Mouse (Mus musculus) limb, embryonic 10.5 days (tissue): ENCODE data around the gene Tuba3a. TPM values are rescaled to one million over a fixed set of nuclear protein-coding genes. Genes with fewer than 3 reads are reported as not detected.
"Not testable (repeated sequence)": the region's sequence is repeated elsewhere in the genome, so short reads cannot be mapped to it uniquely, and the experiment has no call there.

Experiments used
- DNase-seq: peaks from one replicate; pipeline ENCODE4 v3.0.0-alpha.2; 2017; ENCODE audit warnings: low spot score
- H3K27ac ChIP-seq: fragments of 300-500 bp; sonication (generic); 2 replicates; pipeline ENCODE4 v1.5.1; 2016; ENCODE audit warnings: mild to moderate bottlenecking
- H3K27me3 ChIP-seq: fragments of 300-500 bp; sonication (generic); 2 replicates; pipeline ENCODE4 v1.6.1; 2016; ENCODE audit warnings: low read depth, mild to moderate bottlenecking; ENCODE audit not compliant: poor library complexity, severe bottlenecking
- H3K36me3 ChIP-seq: fragments of 300-500 bp; sonication (generic); 2 replicates; pipeline ENCODE4 v1.6.1; 2016; ENCODE audit warnings: mild to moderate bottlenecking, moderate library complexity
- H3K4me1 ChIP-seq: fragments of 300-500 bp; sonication (generic); 2 replicates; pipeline ENCODE4 v1.6.1; 2016
- H3K4me3 ChIP-seq: fragments of 300-500 bp; sonication (generic); 2 replicates; pipeline ENCODE4 v1.5.1; 2016; ENCODE audit warnings: mild to moderate bottlenecking, moderate library complexity
- H3K9me3 ChIP-seq: fragments of 300-500 bp; sonication (generic); replicated peaks from 2 replicates; pipeline ENCODE4 v1.6.1; 2016; ENCODE audit warnings: mild to moderate bottlenecking
- WGBS: fragments of 180-500 bp; shearing (Covaris S2); methylation state at CpG from one replicate; pipeline ENCODE4 v1.1.7; 2016; 5-methylcytosine and 5-hydroxymethylcytosine counted together
- polyA plus RNA-seq: library from polyadenylated mRNA; unstranded; fragments of >200 nt; fragmentation: Nextera tagmentation; extraction: Ambion mirVana; gene quantifications from 2 replicates; pipeline ENCODE4 v1.2.1, GENCODE M21; 2016

The Tuba3a gene
- polyA plus RNA-seq, 1 experiment from 2014 or later: 0.21 TPM

DNA sequence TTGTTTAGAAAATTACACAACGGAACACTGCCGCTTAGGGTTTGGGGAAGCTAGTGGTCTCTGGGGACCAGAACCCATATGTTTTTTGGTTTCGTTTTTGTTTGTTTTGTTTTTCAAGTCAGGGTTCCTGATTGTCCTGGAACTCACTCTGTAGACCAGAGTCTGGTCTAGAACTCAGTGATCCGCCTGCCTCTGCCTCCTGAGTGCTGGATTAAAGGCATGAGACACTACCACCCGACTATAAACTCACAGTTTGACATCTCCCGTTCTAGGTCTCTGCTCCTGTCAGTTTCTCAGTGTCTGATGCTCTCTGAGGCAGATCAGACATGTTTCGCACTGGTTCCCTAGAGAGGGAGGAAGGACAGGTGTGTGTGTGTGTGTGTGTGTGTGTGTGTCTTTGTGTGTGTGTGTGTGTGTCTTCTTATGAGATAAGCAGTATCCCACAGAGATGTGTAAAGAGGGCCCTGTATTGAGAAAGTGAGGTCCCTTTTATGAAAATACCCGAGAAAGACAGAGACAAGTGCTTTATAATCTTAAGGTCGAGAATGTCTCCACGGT is 13.5 kb downstream of the Tuba3a start:
- Histone ChIP-seq H3K36me3 (no peaks in the 10 kb centered on the region), H3K4me3 (no peak overlapping the region), H3K27ac (no peak overlapping the region), H3K9me3 (no peaks in the 10 kb centered on the region), H3K4me1 (peaks cover 4% of the 10 kb centered on the region; the same call in 1 of the 2 replicates), H3K27me3 (peaks cover 18% of the 10 kb centered on the region)
- WGBS: 80% methylated on average over 10 of the region's 10 CpGs
- no peak for DNase-seq

DNA sequence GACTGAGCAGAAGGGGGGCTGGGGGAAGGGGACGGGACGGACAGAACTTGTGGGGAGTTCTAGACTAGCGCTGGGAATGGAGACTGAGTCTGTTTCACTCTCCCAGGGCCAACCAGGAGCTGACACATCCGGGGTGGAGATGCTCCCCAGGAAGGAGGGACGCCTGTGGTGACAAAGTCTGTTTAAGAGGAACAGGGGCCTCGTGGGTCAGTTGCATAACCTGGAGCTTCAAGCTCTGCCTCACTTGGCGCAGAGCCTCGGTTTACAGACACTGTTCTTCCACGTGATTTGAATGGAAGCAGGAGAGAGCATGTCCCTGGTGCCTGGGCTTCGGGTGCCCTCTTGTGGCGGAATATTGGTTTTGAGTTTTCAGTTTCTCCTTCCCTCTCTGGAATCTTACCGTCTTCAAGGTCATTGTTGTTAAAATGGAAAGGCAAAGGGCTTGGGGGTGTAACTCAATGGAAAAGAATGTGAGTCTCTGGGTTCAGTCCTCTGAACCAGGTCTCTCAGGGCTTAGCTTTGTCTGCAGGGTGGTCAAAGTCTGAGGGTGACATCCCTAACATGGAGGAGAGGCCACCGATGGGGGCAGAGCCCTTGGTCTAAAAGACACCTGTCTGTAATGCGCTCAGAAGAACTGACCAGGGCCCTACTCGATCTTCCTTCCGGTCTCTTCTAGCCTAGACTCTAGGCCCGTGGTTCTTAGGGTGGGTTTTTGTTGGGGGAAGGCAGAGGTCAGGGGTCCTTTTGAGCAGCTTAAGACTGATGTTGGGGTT is 14.2 kb downstream of the Tuba3a start:
- peak; percentile 88 for DNase-seq
- H3K27ac ChIP-seq: peak overlapping the region; percentile 64; the same call in 1 of the 2 replicates
- peaks cover 4% of the 10 kb centered on the region; the same call in 1 of the 2 replicates for H3K4me1 ChIP-seq
- peak overlapping the region; percentile 22 for H3K4me3 ChIP-seq
- H3K9me3 ChIP-seq: no peaks in the 10 kb centered on the region
- no peaks in the 10 kb centered on the region for H3K36me3 ChIP-seq
- 22% methylated on average over 17 of the region's 17 CpGs for WGBS
- H3K27me3 ChIP-seq: peaks cover 18% of the 10 kb centered on the region

GRCm38 (mm10) chr6:125268799-125269198 is 17.0 kb downstream of the Tuba3a start:
- peaks cover 18% of the 10 kb centered on the region for H3K27me3 ChIP-seq
- no peak for DNase-seq
- WGBS: 49% methylated on average over 6 of the region's 6 CpGs
- no peaks in the 10 kb centered on the region for H3K9me3 ChIP-seq
- H3K4me3 ChIP-seq: no peak overlapping the region
- peaks cover 4% of the 10 kb centered on the region; the same call in 1 of the 2 replicates for H3K4me1 ChIP-seq
- H3K36me3 ChIP-seq: no peaks in the 10 kb centered on the region
- H3K27ac ChIP-seq: no peak overlapping the region

DNA sequence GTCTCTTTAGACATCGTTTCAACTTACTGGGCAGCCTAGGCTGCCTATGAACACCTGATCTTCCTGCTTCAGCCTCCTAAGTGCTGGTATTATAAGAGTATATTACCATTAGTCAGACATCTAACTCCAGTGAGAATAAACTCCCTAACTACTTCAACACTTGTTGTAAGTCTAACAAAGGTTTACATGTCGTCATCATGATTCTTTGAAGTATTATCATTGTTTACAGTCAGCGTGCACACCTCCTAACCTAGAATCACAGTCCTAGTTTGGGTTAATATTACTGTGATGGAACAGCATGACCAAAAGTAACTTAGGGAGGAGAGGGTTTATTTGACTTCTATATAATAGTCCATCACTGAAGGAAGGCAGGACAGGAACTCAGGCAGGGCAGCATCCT is 18.4 kb downstream of the Tuba3a start:
- H3K27me3 ChIP-seq: peaks cover 14% of the 10 kb centered on the region
- H3K27ac ChIP-seq: no peak overlapping the region
- H3K36me3 ChIP-seq: no peaks in the 10 kb centered on the region
- H3K9me3 ChIP-seq: no peaks in the 10 kb centered on the region
- peaks cover 4% of the 10 kb centered on the region; the same call in 1 of the 2 replicates for H3K4me1 ChIP-seq
- DNase-seq: no peak
- WGBS: 89% methylated on average over 3 of the region's 3 CpGs
- H3K4me3 ChIP-seq: no peak overlapping the region

DNA sequence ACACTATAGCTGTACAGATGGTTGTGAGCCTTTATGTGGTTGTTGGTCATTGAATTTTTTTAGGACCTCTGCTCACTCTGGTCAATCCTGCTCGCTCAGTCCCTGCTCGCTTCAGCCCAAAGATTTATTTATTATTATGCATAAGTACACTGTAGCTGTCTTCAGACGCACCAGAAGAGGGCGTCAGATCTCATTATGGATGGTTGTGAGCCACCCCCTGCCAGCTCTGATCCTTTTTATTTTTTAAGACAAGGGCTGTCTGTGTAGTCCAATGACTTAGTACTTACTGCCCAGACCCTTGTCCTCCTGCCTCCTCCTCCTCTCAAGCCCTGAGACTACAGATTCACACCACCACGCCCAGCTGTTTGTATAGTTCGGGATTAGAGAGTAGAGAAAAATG is 19.2 kb downstream of the Tuba3a start:
- not testable (repeated sequence) for DNase-seq, H3K4me1 ChIP-seq, H3K4me3 ChIP-seq, H3K36me3 ChIP-seq, H3K9me3 ChIP-seq, H3K27ac ChIP-seq
- 76% methylated on average over 6 of the region's 6 CpGs for WGBS
- H3K27me3 ChIP-seq: peaks cover 10% of the 10 kb centered on the region; the same call in 1 of the 2 replicates

DNA sequence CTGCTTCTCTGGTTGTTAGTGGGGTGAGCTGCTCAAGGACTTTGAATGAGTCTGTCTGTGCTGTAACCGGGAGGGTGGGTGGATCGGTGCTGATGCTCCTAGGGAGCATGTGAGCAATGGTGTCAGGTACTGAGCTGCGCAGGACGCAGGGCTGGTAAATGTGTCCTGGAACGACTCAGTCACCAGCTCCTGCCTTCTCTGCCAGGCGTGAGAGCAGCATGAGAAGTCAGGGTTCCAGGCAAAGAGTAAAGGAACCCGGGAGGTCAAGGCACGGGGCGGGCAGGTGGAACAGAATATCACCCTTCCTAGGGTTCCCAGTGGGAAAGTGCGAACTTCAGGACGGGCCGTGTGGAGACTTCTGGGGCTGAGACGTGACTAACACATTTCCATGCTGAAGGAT is 19.8 kb downstream of the Tuba3a start:
- no peaks in the 10 kb centered on the region for H3K9me3 ChIP-seq
- peaks cover 10% of the 10 kb centered on the region; the same call in 1 of the 2 replicates for H3K27me3 ChIP-seq
- H3K36me3 ChIP-seq: no peaks in the 10 kb centered on the region
- WGBS: 72% methylated on average over 13 of the region's 13 CpGs
- no peak overlapping the region for H3K4me3 ChIP-seq
- no peak overlapping the region for H3K27ac ChIP-seq
- DNase-seq: no peak
- H3K4me1 ChIP-seq: no peaks in the 10 kb centered on the region

DNA sequence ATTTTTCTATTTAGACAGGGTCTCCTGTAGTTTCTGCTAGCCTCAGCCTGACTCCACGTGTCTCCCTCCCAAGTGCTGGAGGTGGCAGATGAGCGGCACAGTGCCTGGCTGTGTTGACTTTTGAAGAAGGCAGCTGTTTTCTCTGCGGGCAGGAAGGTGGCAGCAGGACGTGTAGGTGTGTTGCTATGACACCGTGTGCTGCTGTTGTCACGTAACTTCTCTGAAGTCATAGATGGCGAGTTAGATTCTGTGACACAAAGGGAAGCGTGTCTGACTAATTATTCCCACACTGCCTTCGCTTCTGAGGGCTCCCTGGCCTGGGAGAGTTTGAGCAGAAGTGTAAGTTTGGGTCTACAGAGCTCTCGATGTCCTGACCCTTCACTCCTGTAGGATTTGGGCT is 20.6 kb downstream of the Tuba3a start:
- WGBS: 62% methylated on average over 10 of the region's 10 CpGs
- Histone ChIP-seq H3K27me3 (peaks cover 3% of the 10 kb centered on the region; the same call in 1 of the 2 replicates), H3K27ac (no peak overlapping the region), H3K9me3 (no peaks in the 10 kb centered on the region), H3K4me1 (no peaks in the 10 kb centered on the region), H3K36me3 (no peaks in the 10 kb centered on the region), H3K4me3 (no peak overlapping the region)
- DNase-seq: no peak

DNA sequence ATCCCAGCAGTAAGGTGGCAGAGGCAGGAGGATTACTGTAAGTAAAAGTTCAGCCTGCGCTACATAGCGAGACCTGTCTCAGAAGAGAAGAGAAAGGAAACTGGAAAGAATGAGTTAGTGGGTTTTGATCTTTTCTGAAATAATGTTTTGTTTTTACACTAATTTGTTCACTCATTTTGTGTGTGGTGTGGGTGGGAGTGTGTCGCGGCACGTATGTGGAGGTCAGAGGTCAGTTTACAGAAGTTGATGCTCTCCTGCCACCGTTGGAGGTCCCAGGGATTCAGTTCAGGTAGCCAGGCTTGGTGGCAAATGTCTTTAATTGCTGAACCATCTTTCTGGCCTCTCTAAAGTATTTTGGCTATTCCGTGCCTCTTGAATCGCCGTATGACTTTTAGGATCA is 21.6 kb downstream of the Tuba3a start:
- Histone ChIP-seq H3K27ac (no peak overlapping the region), H3K36me3 (no peaks in the 10 kb centered on the region), H3K27me3 (no peaks in the 10 kb centered on the region), H3K4me3 (no peak overlapping the region), H3K4me1 (no peaks in the 10 kb centered on the region), H3K9me3 (no peaks in the 10 kb centered on the region)
- WGBS: 88% methylated on average over 9 of the region's 9 CpGs
- DNase-seq: no peak

DNA sequence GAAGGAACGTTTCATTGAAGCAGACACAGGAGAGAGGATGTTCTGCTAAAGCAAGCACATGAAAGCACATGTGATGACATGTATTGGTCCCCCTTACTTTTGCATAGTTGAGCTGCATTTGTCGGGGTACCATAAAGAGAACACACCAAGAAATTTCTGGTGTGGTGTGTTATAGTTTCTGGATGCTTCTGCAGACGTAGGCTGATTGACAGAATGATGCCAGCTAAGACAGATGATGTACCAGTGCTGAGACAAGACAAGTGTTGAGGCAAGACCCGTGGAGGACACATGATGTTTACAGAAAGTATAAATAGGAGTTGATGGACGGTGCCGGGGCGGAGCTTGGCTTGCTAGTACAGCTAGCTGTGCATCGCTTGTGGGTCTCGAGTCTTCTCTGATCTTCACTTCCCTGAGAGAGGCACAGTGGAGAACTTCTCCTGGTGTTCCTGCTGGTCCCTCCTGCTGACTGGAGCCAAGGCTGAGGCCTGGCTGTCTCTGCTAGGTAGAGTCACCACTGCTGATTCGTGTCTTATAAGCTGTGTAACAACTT is 25.8 kb downstream of the Tuba3a start:
- whole genome bisulfite sequencing: 85% methylated on average over 10 of the region's 10 CpGs
- no peaks in the 10 kb centered on the region for H3K27me3 ChIP-seq

DNA sequence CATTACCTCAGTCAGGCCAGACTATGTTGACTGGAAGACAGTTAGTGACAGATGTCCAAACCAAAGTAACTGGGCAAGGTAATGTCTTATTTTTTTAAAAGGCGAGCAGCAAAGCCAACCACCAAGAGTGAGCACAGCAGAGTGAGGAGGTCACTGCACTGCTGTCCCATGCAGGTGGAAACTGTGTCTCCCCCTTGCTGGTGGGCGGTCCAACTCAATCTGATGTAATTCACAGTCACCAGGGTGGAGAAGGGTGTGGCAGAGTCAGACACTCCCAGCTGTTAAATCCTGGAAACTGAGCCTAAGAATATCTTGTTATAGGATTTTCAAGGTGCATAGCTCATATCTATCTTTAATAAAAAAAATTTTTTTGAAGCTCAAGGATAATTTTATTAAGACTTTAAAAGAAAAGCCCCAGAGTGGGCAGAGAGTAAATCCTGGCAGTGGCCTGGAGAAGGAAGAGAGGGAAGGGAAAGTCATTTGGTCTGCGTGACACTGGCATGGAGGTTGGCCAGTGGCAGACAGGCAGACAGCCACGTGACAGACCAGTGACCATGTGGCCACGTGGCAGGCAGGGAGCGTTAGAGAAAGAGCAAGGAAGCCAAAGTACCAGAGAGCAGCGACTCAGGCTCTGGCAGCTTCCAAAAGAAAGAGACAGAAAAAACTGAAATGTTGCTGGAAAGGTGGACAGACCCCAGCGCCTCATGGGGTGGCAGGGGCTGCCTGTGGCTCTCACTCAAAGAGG is 29.4 kb downstream of the Tuba3a start:
- Histone ChIP-seq H3K27me3 (no peaks in the 10 kb centered on the region), H3K27ac (no peak overlapping the region), H3K36me3 (no peaks in the 10 kb centered on the region), H3K9me3 (no peaks in the 10 kb centered on the region), H3K4me1 (0 out of 2 replicates have a peak, but pooled peaks cover 3% of the 10 kb centered on the region), H3K4me3 (no peak overlapping the region)
- 81% methylated on average over 8 of the region's 8 CpGs for WGBS
- no peak for DNase-seq

More for the DNA sequence above, 25.8 kb downstream of the Tuba3a start:
- Histone ChIP-seq H3K27ac (no peak overlapping the region), H3K4me3 (no peak overlapping the region), H3K36me3 (no peaks in the 10 kb centered on the region), H3K9me3 (no peaks in the 10 kb centered on the region), H3K4me1 (0 out of 2 replicates have a peak, but pooled peaks cover 3% of the 10 kb centered on the region)
- DNase-seq: no peak

- Histone ChIP-seq H3K27ac (no peak overlapping the region), H3K27me3 (no peaks in the 10 kb centered on the region), H3K9me3 (no peaks in the 10 kb centered on the region), H3K4me3 (no peak overlapping the region), H3K4me1 (0 out of 2 replicates have a peak, but pooled peaks cover 3% of the 10 kb centered on the region), H3K36me3 (no peaks in the 10 kb centered on the region)
- no peak for DNase-seq
- WGBS: 87% methylated on average over 7 of the region's 7 CpGs
Observed at GRCm38 (mm10) chr6:125255516-125256044, 30.3 kb downstream of the Tuba3a start.

GRCm38 (mm10) chr6:125253863-125254715 is 31.8 kb downstream of the Tuba3a start:
- 84% methylated on average over 14 of the region's 14 CpGs for WGBS
- Histone ChIP-seq H3K4me1 (0 out of 2 replicates have a peak, but pooled peaks cover 3% of the 10 kb centered on the region), H3K9me3 (no peaks in the 10 kb centered on the region), H3K27me3 (no peaks in the 10 kb centered on the region), H3K36me3 (no peaks in the 10 kb centered on the region), H3K27ac (no peak overlapping the region), H3K4me3 (no peak overlapping the region)
- no peak for DNase-seq
